In genomic region chr19:60710196-60710595, GRCm38 (mm10) we compare ENCODE assay signal across 24 mouse cellular contexts. TPM values are rescaled to one million over a fixed set of nuclear protein-coding genes. Genes with fewer than 3 reads are reported as not detected.
A peak's percentile ranks its signal among the peaks of the same experiment; 100 is the strongest.
DNase-seq lines count a peak whose midpoint lies in the region; ATAC-seq and TF ChIP-seq lines count a peak whose summit lies in the region.
"Had no signal": no experiment of that assay in that cellular context is flagged by ENCODE, and none has a peak within 500 bp of the region (broad histone marks: within the 10 kb centered on the region; RNA-seq: fewer than 3 reads in every experiment).

No protein-coding gene starts in this region.

- no peak for DNase-seq in liver, embryonic 11.5 days (ENCODE audit: low spot score)
- DNase-seq in midbrain, embryonic 10.5 days (ENCODE audit: low spot score) = no peak
- peak; percentile 98 for DNase-seq in MEL-GATA-1-ER (ENCODE audit: extremely low read depth, low read depth)
- DNase-seq in adrenal gland, adult 2 months = no peak
- no peak for DNase-seq in kidney, adult 2 months
- DNase-seq: adrenal gland, adult 8-10 months; adrenal gland, postnatal 25 days; cerebellum, adult 11-12 months; cerebellum, adult 8-10 months; cerebellum, postnatal 10 days; cerebellum, postnatal 36 days; embryo, embryonic 11 days; forebrain, postnatal 0 days; gastrocnemius, postnatal 25 days; heart, adult 2 months had no signal

- TF ChIP-seq POLR2A in kidney, adult 2 months (IDR thresholded peaks at IDR 0.05; ENCODE audit: low read depth, low read length) = no peak

- H3K36me3 ChIP-seq in liver, embryonic 12.5 days = no peaks in the 10 kb centered on the region
- no peaks in the 10 kb centered on the region for H3K36me3 ChIP-seq in liver, embryonic 11.5 days (ENCODE audit: control insufficient read depth, insufficient read depth, low read length)
- H3K36me3 ChIP-seq in midbrain, embryonic 16.5 days (ENCODE audit: control insufficient read depth, insufficient read depth, low read length) = no peaks in the 10 kb centered on the region
- no peaks in the 10 kb centered on the region for H3K36me3 ChIP-seq in midbrain, embryonic 10.5 days
- H3K36me3 ChIP-seq in kidney, adult 2 months (ENCODE audit: control insufficient read depth, insufficient read depth, low read length) = no peaks in the 10 kb centered on the region
- H3K36me3 ChIP-seq: embryonic facial prominence, embryonic 10.5 days; embryonic facial prominence, embryonic 13.5 days; hindbrain, embryonic 12.5 days; hindbrain, embryonic 15.5 days had no signal

- no peak for ATAC-seq in liver, embryonic 12.5 days
- ATAC-seq in liver, embryonic 11.5 days (replicated peaks; ENCODE audit: low FRiP score) = no peak
- no peak for ATAC-seq in midbrain, embryonic 16.5 days
- ATAC-seq in megakaryocyte-erythroid progenitor cell, adult 5-6 weeks (replicated peaks; ENCODE audit: low FRiP score, low TSS enrichment, poor library complexity, severe bottlenecking) = peak; percentile 32
- ATAC-seq: forebrain, embryonic 14.5 days; forebrain, postnatal 0 days had no signal

- peaks cover 13% of the 10 kb centered on the region; the same call in 1 of the 2 replicates for H3K27me3 ChIP-seq in liver, embryonic 12.5 days (replicated peaks)
- no peaks in the 10 kb centered on the region for H3K27me3 ChIP-seq in liver, embryonic 11.5 days (replicated peaks; ENCODE audit: control insufficient read depth, insufficient read depth, low read length)
- H3K27me3 ChIP-seq in midbrain, embryonic 16.5 days (ENCODE audit: control insufficient read depth, insufficient read depth, low read depth, low read length) = no peaks in the 10 kb centered on the region
- H3K27me3 ChIP-seq in midbrain, embryonic 10.5 days (ENCODE audit: low read depth, poor library complexity, severe bottlenecking) = no peaks in the 10 kb centered on the region
- no peaks in the 10 kb centered on the region for H3K27me3 ChIP-seq in kidney, adult 2 months (replicated peaks; ENCODE audit: control insufficient read depth, insufficient read depth, low read length)
- H3K27me3 ChIP-seq: embryonic facial prominence, embryonic 13.5 days; hindbrain, embryonic 12.5 days; hindbrain, embryonic 15.5 days had no signal

- H3K9me3 ChIP-seq in liver, embryonic 12.5 days (replicated peaks) = no peaks in the 10 kb centered on the region
- no peaks in the 10 kb centered on the region for H3K9me3 ChIP-seq in liver, embryonic 11.5 days (ENCODE audit: control insufficient read depth, low read length)
- no peaks in the 10 kb centered on the region for H3K9me3 ChIP-seq in midbrain, embryonic 16.5 days (replicated peaks; ENCODE audit: control insufficient read depth, low read length, poor library complexity, severe bottlenecking)
- no peaks in the 10 kb centered on the region for H3K9me3 ChIP-seq in midbrain, embryonic 10.5 days (replicated peaks)
- H3K9me3 ChIP-seq: embryonic facial prominence, embryonic 10.5 days; embryonic facial prominence, embryonic 13.5 days; hindbrain, embryonic 12.5 days; hindbrain, embryonic 15.5 days had no signal

- H3K4me1 ChIP-seq in liver, embryonic 12.5 days = peaks cover 18% of the 10 kb centered on the region
- H3K4me1 ChIP-seq in liver, embryonic 11.5 days (replicated peaks; ENCODE audit: control insufficient read depth, insufficient read depth, low read length) = no peaks in the 10 kb centered on the region; the same call in 1 of the 2 replicates
- 0 out of 2 replicates have a peak, but pooled peaks cover 3% of the 10 kb centered on the region for H3K4me1 ChIP-seq in midbrain, embryonic 16.5 days (ENCODE audit: control insufficient read depth, insufficient read depth, low read length)
- H3K4me1 ChIP-seq in midbrain, embryonic 10.5 days = no peaks in the 10 kb centered on the region
- no peaks in the 10 kb centered on the region for H3K4me1 ChIP-seq in kidney, adult 2 months (ENCODE audit: control insufficient read depth, insufficient read depth, low read length)
- H3K4me1 ChIP-seq: embryonic facial prominence, embryonic 10.5 days; embryonic facial prominence, embryonic 13.5 days; hindbrain, embryonic 12.5 days; hindbrain, embryonic 15.5 days had no signal

- H3K9ac ChIP-seq in liver, embryonic 12.5 days = no peak overlapping the region
- H3K9ac ChIP-seq in liver, embryonic 11.5 days (ENCODE audit: low read depth, low read length) = no peak overlapping the region
- H3K9ac ChIP-seq in midbrain, embryonic 16.5 days (ENCODE audit: low read depth, low read length) = no peak overlapping the region
- H3K9ac ChIP-seq: embryonic facial prominence, embryonic 13.5 days; forebrain, postnatal 0 days; hindbrain, embryonic 12.5 days; hindbrain, embryonic 15.5 days had no signal

- no peak overlapping the region for H3K27ac ChIP-seq in liver, embryonic 12.5 days
- H3K27ac ChIP-seq in liver, embryonic 11.5 days (ENCODE audit: low read depth, low read length) = no peak overlapping the region
- 0 out of 2 replicates have a peak overlapping the region, but pooled peaks have one; percentile 9 for H3K27ac ChIP-seq in midbrain, embryonic 16.5 days (ENCODE audit: low read length)
- H3K27ac ChIP-seq in midbrain, embryonic 10.5 days (replicated peaks) = no peak overlapping the region
- no peak overlapping the region for H3K27ac ChIP-seq in kidney, adult 2 months (ENCODE audit: insufficient read depth, low read depth, low read length)
- H3K27ac ChIP-seq: embryonic facial prominence, embryonic 10.5 days; embryonic facial prominence, embryonic 13.5 days; heart, adult 2 months; hindbrain, embryonic 12.5 days; hindbrain, embryonic 15.5 days had no signal

- 34% methylated on average over 3 of the region's 3 CpGs for WGBS in liver, embryonic 12.5 days (ENCODE audit: insufficient replicate concordance)
- WGBS in liver, embryonic 11.5 days = 36% methylated on average over 3 of the region's 3 CpGs
- WGBS in midbrain, embryonic 16.5 days = 54% methylated on average over 3 of the region's 3 CpGs
- WGBS in midbrain, embryonic 10.5 days = 75% methylated on average over 3 of the region's 3 CpGs
- WGBS in kidney, adult 2 months = 49% methylated on average over 3 of the region's 3 CpGs

- H3K4me2 ChIP-seq in liver, embryonic 12.5 days = 0 out of 2 replicates have a peak overlapping the region, but pooled peaks have one; percentile 32
- H3K4me2 ChIP-seq in liver, embryonic 11.5 days = no peak overlapping the region
- H3K4me2 ChIP-seq in midbrain, embryonic 16.5 days (ENCODE audit: low read length) = no peak overlapping the region
- H3K4me2 ChIP-seq: embryonic facial prominence, embryonic 13.5 days; heart, embryonic 11.5 days; hindbrain, embryonic 12.5 days; hindbrain, embryonic 15.5 days had no signal

- TF ChIP-seq CTCF in kidney, adult 2 months (conservative IDR thresholded peaks at IDR 0.05; ENCODE audit: insufficient read depth, insufficient read length, low read depth, low read length) = no peak

- H3K4me3 ChIP-seq in liver, embryonic 12.5 days = no peak overlapping the region
- no peak overlapping the region for H3K4me3 ChIP-seq in liver, embryonic 11.5 days (ENCODE audit: low read depth, low read length)
- H3K4me3 ChIP-seq in midbrain, embryonic 16.5 days (ENCODE audit: low read depth, low read length) = no peak overlapping the region
- no peak overlapping the region for H3K4me3 ChIP-seq in midbrain, embryonic 10.5 days
- H3K4me3 ChIP-seq in kidney, adult 2 months (ENCODE audit: insufficient read depth, low read depth, low read length) = no peak overlapping the region
- H3K4me3 ChIP-seq: embryonic facial prominence, embryonic 10.5 days; embryonic facial prominence, embryonic 13.5 days; heart, adult 2 months; hindbrain, embryonic 12.5 days; hindbrain, embryonic 15.5 days had no signal

RNA-seq across cellular contexts. Expression of gene Nanos1, which starts 45.6 kb away (rescaled TPM):
- 1.3 and 1.6 TPM in 2 replicates for polyA plus RNA-seq in liver, embryonic 12.5 days (2016; fragmentation: Nextera tagmentation; extraction: Ambion mirVana)
- 1.2 and 1.4 TPM in 2 replicates for polyA plus RNA-seq in liver, embryonic 11.5 days (2014; fragmentation: Nextera tagmentation; extraction: Ambion mirVana)
- polyA plus RNA-seq in midbrain, embryonic 16.5 days (2015; fragmentation: Nextera tagmentation; extraction: Ambion mirVana) = 20.1 and 20.9 TPM in 2 replicates
- polyA plus RNA-seq in midbrain, embryonic 10.5 days (2016; fragmentation: Nextera tagmentation; extraction: Ambion mirVana) = 1.6 and 2.2 TPM in 2 replicates
- total RNA-seq in megakaryocyte-erythroid progenitor cell, adult 5-6 weeks (2014; fragmentation: Nextera tagmentation) = 1.2 and 2.5 TPM in 2 replicates
- total RNA-seq in megakaryocyte-erythroid progenitor cell, adult 5-6 weeks (2017) = 1.2 and 1.5 TPM in 2 replicates
- 1 to 10 TPM in 1 of 2 experiments, under 1 TPM in 1; 0.73 to 1.2 TPM for total RNA-seq in adrenal gland, adult 2 months (2021)
- polyA plus RNA-seq in adrenal gland, adult 2 months (2012; rRNA removed) = 0.99 and 1.2 TPM in 2 replicates
- 0.08 and 0.13 TPM in 2 replicates for polyA plus RNA-seq in kidney, adult 2 months (2012; rRNA removed)
